Mouse (Mus musculus) MEL (cell line): ENCODE measurements around the gene Inppl1.

ENCODE experiments used
- BHLHE40 ChIP-seq: IDR thresholded peaks from 2 replicates; pipeline ENCODE4 v1.6.1; 2012; ENCODE audit warnings: low read depth, mild to moderate bottlenecking, inconsistent platforms, low read length, improper control_type of control experiment, borderline replicate concordance
- CTCF ChIP-seq, 3 experiments: IDR thresholded peaks in 2 of 3; conservative IDR thresholded peaks in 1 of 3; 2 replicates each; pipeline ENCODE4 v1.5.1; 2011 to 2012; ENCODE audit warnings: low read length in 3 of 3, low read depth in 2 of 3, mild to moderate bottlenecking in 2 of 3, improper control_type of control experiment in 1 of 3, inconsistent platforms in 1 of 3, mixed read lengths in 1 of 3, moderate library complexity in 1 of 3; ENCODE audit not compliant: control insufficient read depth in 1 of 3, insufficient read depth in 1 of 3, poor library complexity in 1 of 3, severe bottlenecking in 1 of 3
- EP300 ChIP-seq, 2 experiments: IDR thresholded peaks; 2 replicates each; pipeline ENCODE4 v1.6.1; 2011; ENCODE audit warnings: improper control_type of control experiment in 2 of 2, low read length in 2 of 2, low read depth in 1 of 2, mild to moderate bottlenecking in 1 of 2
- MEF2A ChIP-seq: IDR thresholded peaks from 2 replicates; pipeline ENCODE4 v1.6.1; 2014; ENCODE audit warnings: low read depth, mild to moderate bottlenecking, inconsistent platforms, low read length, improper control_type of control experiment; ENCODE audit not compliant: poor library complexity, insufficient replicate concordance, severe bottlenecking; ENCODE audit errors: extremely low read depth
- POLR2A ChIP-seq, 2 experiments: IDR thresholded peaks; 2 replicates each; pipeline ENCODE4 v1.6.1; 2011 to 2012; ENCODE audit warnings: low read length in 2 of 2, mild to moderate bottlenecking in 2 of 2, control low read depth in 1 of 2, improper control_type of control experiment in 1 of 2, low read depth in 1 of 2, moderate library complexity in 1 of 2; ENCODE audit not compliant: control insufficient read depth in 1 of 2, insufficient read depth in 1 of 2, poor library complexity in 1 of 2
- TAL1 ChIP-seq: IDR thresholded peaks from 2 replicates; pipeline ENCODE4 v1.6.1; 2012; ENCODE audit warnings: mild to moderate bottlenecking, inconsistent platforms, low read length, moderate library complexity, mixed read lengths

- TF ChIP-seq CTCF (IDR thresholded peaks at IDR 0.05 in 2 of 3, conservative IDR thresholded peaks at IDR 0.05 in 1 of 3; ENCODE audit: control insufficient read depth in 1 of 3, insufficient read depth in 1 of 3, low read depth in 2 of 3, low read length in 3 of 3, poor library complexity in 1 of 3, severe bottlenecking in 1 of 3) (no peak), POLR2A (IDR thresholded peaks at IDR 0.05; ENCODE audit: control insufficient read depth in 1 of 2, insufficient read depth in 1 of 2, low read depth in 1 of 2, low read length in 2 of 2, poor library complexity in 1 of 2) (no peak), BHLHE40 (no peak), EP300 (IDR thresholded peaks at IDR 0.05; ENCODE audit: low read depth in 1 of 2, low read length in 2 of 2) (no peak), MEF2A (no peak), TAL1 (no peak)
Observed at GRCm38 (mm10) chr7:101886274-101886673, 48.2 kb upstream of the Inppl1 start.
